Mouse (Mus musculus): ENCODE measurements around the gene Mrpl58.
"Not testable (repeated sequence)": the region's sequence is repeated elsewhere in the genome, so short reads cannot be mapped to it uniquely, and the experiment has no call there.

Mrpl58 gene

DNA sequence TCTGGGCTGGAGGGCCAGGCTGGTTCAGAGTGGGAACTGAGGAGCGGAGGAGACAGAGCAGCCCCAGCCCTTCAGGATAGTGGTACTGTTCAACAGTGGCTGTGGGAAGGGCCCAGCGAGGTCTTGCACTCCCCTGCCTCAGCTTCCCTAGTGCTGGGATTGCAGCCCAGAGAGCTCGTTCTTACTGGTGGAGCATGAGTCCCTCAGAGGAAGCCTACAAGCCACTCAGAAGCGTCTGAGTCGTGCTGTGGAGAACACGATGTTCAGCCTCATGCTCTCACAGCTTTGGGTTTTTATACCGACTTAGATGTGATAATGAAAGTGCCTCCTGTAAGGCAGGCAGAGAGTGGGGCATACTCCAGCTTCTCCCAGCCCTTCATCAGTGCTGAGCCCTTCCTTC, 21.1 kb downstream of the Mrpl58 start:
- DNase-seq (ENCODE audit: extremely low spot score, low spot score) = no peak

DNA sequence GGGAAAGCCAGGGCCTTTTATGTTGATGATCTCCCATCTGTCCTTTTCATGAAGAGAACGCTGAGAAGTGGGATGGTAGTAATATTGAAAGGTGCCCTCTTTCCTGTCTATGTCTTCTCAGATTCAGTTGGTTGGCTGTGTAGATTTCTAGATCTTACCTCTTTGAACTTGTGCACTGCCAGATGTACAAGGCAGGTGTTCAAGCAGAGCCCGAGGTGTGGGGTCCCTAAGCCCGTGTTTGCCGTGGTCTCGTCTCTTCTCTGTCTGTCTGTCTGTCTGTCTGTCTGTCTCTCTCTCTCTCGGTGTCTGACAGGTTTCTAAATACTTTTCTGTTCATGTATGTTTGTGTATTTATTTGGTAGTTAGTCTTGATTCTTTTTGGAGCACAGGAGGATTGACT, 22.1 kb downstream of the Mrpl58 start:
- no peak for DNase-seq (ENCODE audit: extremely low spot score, low spot score)

DNA sequence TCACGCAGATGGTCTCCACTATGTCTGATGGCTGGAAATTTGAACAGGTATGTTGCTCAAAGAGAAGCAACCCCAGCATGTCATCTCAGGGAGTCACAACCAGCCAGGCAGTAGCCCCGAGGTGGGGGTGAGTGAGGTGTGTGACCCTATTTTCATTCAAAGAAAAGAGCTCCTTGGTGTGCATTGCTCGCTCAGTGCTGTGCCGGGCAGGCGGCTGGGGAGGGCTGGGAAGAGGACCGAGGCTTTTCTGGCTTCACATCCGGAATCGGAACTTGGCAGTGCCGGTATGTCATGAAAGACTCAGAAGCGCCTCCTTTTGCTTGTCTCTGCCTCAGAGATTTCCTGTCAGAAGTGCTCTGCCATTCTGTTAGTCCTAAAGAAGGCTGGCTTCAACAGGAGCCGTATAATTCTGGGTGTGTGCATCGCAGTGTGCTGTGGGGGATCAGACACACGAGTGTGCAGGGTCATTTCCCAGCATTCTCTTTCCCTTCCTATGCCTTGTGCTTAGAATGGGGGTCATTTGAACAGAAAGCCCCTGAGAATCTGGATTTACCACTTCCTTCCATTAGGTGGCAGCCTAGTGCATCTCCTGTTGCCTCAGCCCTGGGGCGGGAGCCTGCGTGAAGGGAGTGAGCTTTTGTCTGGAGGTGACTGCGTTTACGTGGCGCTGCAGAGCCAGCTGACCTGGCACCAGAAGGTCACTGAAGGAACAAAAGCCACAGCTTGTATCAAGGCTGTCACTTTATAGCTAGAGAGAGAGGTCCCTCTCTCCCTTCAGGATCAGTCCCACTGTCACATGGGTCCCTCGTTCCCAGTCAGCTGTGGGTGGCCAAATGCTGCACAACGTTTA, 24.2 kb downstream of the Mrpl58 start:
- DNase-seq (ENCODE audit: extremely low spot score, low spot score) = peak; percentile 80

DNA sequence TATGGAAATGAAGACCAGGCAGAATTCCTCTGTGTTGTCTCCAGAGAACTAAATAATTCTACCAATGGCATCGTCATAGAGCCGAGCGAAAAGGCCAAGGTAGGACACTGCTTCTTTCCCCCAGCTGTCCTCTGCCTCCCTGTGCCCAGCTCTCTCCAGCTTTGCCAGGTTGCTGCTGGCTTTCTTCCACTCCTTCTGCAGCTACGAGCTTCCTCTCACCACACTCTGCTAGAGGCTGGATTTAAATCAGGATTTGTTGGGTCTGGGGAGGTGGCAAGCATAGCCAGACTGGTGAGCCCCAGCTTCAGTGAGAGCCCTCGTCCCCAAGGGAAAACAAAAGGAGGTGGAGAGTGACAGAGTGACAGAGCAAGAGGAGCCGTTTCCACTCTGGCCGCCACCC, 25.8 kb downstream of the Mrpl58 start:
- no peak for DNase-seq (ENCODE audit: extremely low spot score, low spot score)

DNA sequence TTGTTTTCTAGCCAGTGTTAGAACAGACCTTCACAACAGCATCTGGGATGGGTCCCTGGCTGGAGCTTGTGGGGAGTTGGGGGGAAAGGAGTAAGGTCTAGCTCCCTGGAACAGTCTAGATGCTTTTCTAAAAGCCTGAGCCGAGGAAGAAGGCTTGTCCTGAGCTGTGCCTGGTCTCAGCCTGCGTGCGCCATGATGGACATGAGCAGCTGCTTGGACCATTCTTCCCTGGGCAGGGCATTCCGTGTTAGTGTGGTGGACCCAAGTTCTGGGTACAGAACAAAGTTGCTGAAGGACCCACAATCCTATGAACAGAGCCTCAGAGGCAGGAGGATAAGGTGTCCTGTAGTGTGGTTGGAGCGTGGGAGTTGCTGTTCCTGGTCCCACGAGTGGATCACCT, 27.0 kb downstream of the Mrpl58 start:
- DNase-seq (ENCODE audit: extremely low spot score, low spot score) = no peak

DNA sequence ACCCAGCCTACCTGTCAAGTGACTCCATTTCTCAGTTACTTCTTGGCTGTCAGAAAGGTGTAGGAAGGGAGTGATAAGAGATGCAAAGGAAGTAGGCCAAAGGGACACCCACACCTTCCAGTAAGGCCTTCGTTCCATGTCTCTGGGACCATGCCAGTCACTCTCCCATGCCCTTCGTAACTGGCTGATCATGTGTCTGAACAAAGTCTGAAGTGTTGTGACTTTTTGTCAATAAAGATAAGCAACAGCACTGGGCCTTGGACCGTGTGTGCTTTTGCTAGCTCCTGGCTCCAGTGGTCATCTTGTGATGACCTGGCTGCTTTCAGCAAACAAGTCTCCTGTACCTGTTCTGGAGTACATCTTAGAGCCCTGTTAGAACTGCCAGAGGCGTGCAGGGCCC, 29.3 kb downstream of the Mrpl58 start:
- DNase-seq (ENCODE audit: extremely low spot score, low spot score) = no peak

DNA sequence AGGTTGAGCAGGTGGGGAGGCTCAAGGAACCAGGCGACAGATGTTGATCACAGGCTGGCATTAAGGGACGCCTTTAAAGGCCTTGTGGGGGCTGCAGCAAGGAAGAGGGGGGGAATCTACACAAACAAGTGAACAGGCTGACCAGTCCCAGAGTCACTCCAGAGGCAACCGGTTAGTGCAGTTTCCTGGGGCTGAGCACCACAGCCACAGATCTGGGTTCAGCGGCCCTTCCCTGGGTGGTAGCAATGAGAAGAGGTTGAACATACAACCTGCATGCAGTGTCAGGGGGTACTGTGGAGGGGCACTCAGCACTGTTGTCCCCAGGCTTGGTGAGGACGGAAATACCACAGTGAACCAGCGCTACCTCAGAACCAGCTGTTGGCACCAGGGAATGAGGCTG, 29.8 kb downstream of the Mrpl58 start:
- no peak for DNase-seq (ENCODE audit: extremely low spot score, low spot score)

DNA sequence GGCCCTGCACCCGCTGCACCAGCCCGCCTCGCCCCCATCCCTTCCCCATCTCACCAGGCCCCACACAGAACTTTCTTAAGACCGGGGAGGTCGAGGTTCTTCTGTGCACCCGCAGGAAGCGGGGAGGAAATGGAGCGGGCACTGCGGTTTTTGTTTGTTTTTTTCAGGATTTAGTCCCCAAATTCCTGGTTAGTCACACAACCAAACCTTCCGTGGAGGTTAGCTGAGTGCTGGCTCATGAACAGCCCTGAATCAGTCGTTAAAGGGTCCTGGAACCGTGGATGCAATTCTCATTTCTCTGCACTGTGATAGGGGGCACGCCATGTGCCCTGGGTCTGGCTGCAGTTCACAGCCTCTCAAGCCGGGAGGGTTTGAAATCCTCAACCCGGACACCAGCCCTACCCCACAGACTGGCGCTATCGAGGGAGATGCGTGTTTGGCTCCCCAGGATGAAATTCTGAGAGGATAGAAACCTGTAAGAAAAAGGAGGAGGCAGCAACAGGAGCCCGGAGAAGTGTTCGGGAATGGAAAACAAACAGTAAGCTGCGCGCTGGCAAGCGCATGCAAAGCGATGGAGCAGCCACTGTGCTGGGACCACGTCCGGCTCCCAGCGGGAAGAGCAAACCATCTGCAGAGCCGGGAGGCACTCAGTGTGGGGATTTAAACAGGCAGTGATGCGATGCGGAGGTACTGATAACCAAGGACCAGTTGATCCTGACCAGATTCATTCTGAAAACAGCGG, 32.2 kb downstream of the Mrpl58 start:
- peak; percentile 71 for DNase-seq (ENCODE audit: extremely low spot score, low spot score)

DNA sequence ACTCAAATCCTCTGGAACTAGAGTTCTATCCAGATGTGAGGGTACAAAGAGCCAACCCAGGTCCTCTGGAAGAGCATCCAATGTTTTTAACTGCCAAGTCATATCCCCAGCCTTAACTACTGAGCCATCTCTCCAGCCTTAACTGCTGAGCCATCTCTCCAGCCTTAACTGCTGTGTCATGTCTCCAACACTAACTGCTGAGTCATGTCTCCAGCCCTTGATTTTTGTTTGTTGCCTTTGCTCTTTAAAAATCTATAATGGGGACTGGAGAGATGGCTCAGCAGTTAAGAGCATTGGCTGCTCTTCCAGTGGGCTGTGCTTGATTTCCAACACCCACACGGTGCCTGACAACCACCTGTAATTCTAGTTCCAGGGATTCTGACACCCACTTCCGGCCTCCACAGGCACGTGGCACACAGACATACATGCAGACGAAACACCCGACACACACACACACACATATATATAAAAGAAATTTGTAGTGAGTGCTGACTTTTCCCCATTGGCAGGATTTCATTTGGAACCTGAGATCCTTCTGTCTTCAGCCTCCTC, 34.1 kb downstream of the Mrpl58 start:
- DNase-seq (ENCODE audit: extremely low spot score, low spot score) = no peak

DNA sequence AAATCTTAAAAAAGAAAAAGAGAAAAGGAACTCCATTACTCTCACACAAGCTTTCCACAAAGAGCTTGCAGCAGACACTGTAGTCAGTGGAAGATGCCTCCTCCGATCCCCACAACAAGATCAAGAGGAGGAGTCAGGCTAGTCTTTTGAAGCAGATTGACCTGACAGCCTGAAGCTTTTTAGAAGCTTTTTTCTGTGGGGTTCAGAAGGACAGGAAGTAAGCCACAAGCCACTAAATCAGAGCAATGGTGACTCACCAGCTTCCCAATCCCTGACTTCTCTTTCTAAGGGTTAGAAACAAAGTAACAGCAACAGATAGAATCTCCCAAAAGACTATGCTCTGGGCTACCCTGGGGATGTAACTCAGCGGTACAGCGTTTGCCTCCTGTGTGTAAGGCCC, 35.8 kb downstream of the Mrpl58 start:
- no peak for DNase-seq (ENCODE audit: extremely low spot score, low spot score)

DNA sequence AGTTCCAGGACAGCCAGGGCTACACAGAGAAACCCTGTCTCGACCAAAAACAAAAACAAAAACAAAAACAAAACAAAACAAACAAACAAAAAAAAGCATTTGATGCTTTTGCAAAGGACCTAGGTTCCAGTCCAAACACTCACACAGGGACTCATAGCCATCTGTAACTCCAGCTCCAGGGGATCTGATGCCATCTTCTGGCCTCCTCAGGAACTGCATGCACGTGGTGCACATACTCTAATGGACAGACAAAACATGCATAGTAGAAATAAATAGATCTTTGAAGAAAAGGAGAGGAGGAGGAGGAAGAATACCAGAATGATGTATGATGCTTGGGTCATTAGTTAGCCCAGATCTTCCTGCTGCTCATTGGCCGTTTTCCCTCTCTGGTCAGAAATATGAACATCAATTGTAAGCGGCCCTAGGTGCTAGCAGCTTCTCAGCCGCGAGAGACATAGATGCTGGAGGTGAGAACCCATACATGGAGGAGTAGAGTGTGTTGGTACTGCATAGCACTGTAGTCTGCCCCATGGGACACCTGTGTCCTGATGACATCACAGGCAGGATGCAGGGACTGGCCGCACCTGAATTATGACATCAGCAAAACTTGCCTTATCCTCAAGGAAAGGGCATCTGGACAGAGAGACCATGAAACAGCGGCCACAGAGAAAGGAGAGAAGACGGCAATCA, 36.5 kb downstream of the Mrpl58 start, which contains the start of gene Trim80:
Gene Trim80, plus strand, starts transcription at position 640 of the 690 bp plus-strand sequence.
- DNase-seq (ENCODE audit: extremely low spot score, low spot score) = no peak

DNA sequence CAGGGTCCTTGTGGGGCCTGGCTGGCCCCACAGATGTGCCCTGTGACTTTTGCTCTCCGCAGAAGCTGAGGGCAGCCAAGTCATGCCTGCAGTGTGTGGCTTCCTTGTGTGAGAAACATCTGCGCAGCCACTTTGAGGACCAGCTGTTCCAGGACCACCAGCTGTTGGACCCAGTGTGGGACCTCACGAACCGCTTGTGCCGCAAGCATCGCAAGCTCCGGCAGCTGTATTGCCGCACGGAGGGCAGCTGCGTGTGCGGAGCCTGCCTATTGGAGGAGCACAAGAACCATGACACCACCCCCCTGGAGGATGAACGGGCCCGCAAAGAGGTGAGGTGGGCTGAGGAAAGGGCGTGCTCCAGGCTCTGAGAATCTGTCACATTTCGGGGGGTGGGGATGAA, 37.9 kb downstream of the Mrpl58 start:
- DNase-seq (ENCODE audit: extremely low spot score, low spot score) = no peak

DNA sequence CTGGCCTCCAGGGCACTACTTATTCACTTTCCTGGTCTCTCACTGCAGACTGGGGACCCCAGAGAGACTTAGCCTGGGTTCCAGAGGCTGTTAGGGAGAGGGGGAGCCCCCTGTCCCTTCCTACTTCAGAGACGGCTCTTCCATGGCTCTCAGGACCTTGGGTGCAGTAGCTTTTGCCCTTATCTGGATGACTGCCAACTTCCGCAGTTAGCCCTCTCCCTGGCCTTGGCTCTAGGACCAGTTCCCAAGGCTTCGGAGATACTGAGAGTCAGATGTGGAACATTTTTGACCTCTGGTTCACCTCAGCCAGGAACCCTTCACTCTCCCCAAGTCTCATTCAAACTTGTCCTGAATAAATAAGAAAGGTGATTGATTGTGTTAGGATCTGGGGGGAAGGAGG, 43.4 kb downstream of the Mrpl58 start:
- DNase-seq (ENCODE audit: extremely low spot score, low spot score) = no peak

DNA sequence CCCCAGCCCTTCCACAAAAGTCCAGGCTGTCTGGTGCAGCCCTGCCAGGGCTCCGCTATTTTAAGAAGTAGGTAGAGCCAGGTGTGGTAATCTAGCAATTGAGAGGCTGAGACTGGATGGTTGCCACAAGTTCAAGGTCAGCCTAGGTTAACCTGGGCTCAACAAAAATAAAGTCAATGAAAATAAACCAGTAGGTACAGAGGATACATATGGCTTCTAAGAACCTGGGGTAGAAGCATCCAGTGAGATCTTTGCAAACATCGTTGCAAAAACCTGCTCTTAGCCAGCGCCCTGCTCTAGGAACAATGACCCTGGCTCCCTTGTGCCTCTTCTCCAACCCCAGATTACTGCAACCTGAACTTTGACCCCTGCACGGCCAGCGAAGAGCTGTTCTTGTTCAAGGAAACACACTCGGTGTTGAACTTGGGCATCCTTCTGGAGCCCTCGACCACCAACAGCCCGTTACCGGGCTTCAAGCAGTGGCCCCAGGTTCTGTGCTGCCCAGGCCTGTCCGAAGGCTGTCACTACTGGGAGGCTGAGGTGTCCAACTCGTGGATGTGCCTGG, 43.9 kb downstream of the Mrpl58 start:
- no peak for DNase-seq (ENCODE audit: extremely low spot score, low spot score)

DNA sequence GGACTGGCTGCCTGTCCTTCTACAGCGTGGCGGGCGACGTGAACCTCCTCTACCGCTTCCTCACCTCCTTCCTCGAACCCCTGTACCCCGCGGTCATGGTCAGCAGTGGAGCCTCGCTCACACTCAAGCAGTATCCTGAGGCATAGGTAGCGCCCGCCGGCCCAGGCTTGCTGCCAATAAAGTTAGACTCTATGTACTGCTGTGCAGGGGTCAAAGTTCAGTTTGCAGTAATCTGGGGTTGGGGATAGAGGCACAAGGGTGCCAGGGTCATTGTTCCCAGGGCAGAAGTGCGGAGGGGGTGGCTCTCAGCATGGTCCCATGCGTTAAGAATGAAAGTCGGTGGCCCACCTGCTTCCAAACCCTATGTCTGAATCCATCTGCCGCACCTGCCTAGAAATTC, 44.5 kb downstream of the Mrpl58 start:
- no peak for DNase-seq (ENCODE audit: extremely low spot score, low spot score)

DNA sequence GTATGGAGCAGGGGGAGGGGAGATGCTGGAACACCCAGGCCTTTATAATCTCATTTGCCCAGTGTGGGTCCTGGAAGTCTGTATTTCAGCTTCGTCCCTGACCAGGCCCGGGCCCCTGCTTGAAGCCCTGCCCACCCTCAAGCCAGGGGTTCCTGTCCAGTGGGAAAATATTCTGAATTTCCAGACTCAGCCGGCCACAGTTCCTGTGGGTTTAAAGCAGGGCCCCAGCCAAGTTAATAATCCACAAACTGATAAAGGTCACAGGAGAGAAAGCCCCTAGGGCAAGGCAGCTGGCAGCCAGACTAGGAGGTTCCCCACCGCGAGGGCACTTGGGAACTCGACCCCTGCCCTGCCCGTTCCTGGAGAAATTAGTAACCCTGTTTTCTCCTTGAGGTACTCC, 45.4 kb downstream of the Mrpl58 start:
- DNase-seq (ENCODE audit: extremely low spot score, low spot score) = no peak

DNA sequence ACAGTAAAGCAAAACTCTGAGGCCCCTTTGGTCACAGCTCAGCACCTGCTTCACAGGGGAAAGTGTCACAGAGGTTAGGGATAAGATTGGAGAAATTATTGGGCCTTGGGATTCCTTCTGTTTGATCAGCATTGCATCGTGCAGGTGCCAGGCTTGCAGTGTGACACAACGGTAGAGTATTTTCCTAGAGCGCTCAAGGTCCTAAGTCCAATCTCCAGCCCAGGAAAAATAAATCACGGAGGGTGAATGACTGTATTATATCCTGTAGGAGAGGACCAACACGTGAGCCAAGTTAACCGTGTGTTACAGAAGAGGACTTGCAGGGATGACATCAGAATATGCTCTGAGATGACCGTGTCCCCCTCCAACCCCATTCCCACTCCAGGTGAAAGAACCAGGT, 46.6 kb downstream of the Mrpl58 start:
- no peak for DNase-seq (ENCODE audit: extremely low spot score, low spot score)

DNA sequence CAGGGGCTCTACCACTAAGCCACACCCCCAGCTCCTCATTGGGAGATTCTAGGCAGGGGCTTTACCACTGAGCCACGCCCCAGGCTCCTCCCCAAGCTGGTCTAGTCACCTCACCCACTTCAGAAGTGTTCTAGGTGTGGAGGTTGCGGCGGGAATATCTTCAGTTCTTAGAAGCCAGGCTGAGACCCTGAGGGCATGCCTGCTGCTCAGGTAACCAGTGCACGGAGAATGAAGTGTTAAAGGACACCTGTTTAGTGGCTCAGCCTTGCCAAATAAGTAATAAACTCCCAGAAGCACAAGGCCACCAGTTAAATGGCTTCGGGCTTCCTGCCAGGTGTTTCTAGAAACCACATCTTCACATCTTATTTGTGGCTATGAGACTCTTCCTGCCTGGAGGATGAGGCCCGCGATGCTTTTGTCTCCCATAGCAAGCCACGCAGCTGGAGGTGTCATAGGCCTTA, 48.3 kb downstream of the Mrpl58 start:
- DNase-seq (ENCODE audit: extremely low spot score, low spot score) = no peak

DNA sequence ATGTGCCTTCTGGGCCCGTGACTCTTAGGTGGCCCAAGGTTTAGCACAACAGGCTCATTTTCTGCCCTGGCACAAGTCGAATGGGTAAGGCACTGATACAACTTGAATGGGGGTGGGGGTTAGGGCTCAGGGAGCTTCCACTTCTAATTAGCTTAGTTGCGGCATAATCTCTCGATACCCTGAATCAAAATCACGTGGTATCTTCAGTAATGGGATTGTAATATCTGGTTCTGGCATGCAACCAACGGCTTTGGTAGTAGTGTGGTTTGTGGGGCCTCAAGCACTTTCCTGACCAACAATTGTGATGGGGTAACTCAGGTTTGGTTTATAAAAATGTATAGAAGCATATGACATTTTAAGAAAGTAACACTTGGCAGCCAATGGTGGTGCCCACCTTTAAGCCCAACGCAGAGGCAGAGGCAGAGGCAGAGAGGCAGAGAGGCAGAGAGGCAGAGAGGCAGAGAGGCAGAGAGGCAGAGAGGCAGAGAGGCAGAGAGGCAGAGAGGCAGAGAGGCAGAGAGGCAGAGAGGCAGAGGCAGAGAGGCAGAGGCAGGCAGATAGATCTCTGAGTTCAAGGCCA, 48.8 kb downstream of the Mrpl58 start:
- no peak for DNase-seq (ENCODE audit: extremely low spot score, low spot score)

DNA sequence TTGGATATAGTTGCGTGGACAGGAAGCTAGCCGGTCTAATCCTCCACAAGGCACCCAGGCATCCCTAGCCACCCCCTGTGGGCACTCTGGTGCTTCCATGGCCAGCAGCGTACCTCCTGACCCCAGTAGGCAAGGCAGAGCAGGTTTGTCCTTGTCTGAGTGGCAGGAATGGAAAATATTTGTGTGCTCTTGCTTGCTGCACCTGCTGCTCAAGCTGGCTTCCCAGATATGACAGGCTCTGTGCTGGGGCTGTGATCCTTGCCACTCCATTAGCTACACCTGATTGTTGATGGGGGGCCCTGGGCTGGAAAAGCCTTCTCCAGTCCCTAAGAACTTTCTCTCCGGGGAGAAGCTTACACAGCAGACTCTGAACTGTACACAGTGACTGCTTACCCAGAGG, 49.8 kb downstream of the Mrpl58 start:
- DNase-seq (ENCODE audit: extremely low spot score, low spot score) = no peak

DNA sequence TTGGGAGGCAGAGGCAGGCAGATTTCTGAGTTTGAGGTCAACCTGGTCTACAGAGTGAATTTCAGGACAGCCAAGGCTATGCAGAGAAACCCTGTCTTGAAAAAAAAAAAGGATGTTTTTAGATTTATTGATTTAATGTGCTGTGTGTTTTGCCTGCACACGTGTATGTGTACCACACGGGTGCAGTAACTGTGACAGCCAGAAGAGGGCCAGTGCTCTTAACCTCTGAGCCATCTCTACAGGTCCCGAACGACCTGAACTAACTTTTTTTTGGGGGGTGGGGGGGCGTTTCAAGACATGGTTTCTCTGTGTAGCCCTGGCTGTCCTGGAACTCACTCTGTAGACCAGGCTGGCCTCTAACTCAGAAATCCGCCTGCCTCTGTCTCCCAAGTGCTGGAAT, 51.3 kb downstream of the Mrpl58 start:
- DNase-seq (ENCODE audit: extremely low spot score, low spot score) = not testable (repeated sequence)

Data from neural tube, embryonic 10.5 days (tissue).